Mouse (Mus musculus) small intestine, adult 2 months (tissue): Measurements from ENCODE around the gene Rxra.

Experiments used
- CTCF ChIP-seq: fragments of 200-500 bp; IDR thresholded peaks from 2 replicates; pipeline ENCODE4 v1.5.1; 2012; ENCODE audit warnings: low read depth, mild to moderate bottlenecking, control low read depth, inconsistent platforms, low read length, moderate library complexity, mixed read lengths; ENCODE audit not compliant: insufficient replicate concordance, insufficient read length; ENCODE audit errors: extremely low read depth
- POLR2A ChIP-seq: fragments of 200-500 bp; IDR thresholded peaks from 2 replicates; pipeline ENCODE4 v1.6.1; 2012; ENCODE audit warnings: low read depth, mild to moderate bottlenecking, control low read depth, inconsistent platforms, low read length, moderate library complexity

DNA sequence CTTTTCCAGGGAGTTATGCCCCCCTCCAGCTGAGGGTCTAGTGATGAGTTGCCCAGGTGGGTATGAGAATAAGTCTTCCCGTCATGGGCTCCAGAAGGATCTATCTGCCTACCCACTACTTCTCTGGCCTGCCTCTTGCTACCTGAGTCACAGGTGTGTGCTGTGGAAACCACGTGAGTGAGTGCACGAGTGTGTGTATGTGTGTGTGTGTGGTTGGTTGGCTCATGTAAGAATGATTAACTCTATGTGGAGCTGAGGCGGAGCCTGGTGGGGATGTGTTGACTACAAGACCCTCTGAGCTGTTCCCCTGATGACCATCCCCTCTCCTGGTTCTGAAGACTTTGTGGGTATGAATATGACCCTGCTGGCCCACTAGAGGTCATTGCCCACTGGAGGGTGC, 9.7 kb downstream of the Rxra start:
- TF ChIP-seq CTCF = no peak
- no peak for TF ChIP-seq POLR2A
